Mouse (Mus musculus) 3134 (cell line): ENCODE data around the gene Zfand3.

Experiments
- DNase-seq: peaks from one replicate; pipeline ENCODE4 v3.0.0-alpha.2; 2011; ENCODE audit warnings: low spot score; ENCODE audit not compliant: insufficient read length; ENCODE audit errors: extremely low read depth

Gene Zfand3

DNA sequence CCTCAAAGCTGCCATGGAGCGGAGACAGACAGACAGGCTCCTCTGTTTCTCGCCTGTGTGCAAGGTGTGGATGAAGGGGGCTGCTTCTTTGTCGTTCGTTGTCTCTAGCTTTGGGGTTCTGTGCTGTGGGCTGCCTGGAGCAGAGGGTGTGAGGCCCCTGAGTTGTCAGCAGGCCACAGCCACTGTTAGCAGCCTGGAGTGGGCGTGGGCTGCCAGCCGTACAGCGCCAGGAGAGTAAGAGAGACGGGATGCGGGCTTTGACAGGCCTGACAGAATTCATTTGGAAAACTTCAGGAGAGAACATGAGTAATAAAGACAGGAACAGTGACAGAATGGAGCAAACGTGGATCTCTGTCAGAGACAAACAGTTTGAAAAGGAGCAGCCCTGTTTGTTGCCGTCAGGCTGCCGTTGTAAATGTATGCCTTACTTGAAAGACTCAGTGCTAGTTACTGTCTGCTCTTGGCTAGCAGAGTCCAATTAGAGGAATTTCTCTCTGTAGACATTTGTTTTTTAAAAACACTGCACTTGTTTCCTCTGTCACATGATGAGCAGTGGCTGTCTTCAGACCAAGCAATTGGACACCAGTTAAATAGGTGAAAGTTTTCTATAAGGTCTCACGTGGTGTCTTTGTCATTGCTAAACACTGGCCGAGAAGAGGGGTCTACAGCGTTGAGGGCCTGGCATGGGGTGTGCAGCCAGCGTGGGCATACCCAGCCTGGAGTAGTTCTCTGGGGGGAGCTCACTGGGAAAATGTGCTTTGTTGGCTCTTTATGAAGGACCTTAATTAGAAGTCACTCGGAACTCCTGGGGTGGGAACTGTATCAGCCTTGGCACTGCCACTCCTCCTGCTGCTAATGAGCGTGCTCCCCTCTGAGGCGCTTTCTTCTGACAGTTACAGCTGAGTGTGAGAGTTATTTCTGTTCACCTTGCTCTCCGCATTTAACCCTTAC, 183.8 kb downstream of the Zfand3 start:
- no peak for DNase-seq

DNA sequence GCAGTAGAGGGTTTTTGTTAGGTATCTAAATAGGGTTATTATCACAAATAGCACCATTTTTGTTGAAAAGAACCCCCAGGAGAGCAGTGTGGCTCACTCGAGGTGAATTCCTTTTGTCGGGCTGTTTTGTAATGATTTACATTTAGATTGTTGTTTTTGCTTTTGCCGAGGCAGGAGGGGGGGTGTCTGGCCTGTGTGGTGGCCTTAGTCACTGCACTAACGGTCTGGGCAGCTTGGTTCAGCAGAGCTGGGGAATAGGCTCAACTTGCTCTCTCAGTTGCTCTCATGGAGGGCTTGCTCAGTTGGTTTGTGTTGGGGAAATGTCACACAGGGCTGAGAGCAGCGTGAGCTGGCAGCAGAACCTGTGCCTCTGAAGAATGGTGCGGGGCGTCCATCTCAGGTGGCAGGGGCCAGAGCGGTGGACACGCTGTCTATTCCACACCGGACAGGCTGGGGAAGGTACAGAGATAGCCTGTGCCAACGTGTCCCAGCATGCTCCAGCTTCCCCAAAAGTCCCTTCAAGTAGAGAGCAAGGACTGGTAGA, 186.6 kb downstream of the Zfand3 start:
- no peak for DNase-seq

DNA sequence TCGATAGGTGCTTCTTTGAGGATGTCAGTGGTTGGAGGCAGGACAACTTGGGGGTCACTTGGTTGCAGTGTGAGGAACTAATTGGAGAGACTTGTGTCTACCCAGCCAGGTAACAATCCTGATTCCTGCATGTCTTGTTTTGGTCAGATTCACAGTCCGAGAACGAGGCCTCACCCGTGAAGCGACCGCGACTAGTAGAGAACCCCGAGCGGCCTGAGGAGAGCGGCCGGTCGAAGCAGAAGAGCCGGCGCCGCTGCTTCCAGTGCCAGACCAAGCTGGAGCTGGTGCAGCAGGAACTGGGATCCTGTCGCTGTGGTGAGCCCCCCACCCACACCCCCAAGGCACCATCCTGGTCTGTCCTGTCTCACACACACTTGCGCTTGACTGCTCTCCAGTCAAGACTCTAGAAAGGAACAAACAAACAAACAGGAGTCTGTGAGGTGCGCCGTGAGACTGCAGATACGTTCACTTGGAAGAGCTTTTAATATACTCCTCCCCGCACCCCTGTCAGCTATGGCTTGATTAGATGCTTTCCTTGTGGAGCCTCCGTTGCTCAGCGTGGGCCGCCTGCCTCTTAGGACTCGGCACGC, 188.0 kb downstream of the Zfand3 start:
- no peak for DNase-seq

DNA sequence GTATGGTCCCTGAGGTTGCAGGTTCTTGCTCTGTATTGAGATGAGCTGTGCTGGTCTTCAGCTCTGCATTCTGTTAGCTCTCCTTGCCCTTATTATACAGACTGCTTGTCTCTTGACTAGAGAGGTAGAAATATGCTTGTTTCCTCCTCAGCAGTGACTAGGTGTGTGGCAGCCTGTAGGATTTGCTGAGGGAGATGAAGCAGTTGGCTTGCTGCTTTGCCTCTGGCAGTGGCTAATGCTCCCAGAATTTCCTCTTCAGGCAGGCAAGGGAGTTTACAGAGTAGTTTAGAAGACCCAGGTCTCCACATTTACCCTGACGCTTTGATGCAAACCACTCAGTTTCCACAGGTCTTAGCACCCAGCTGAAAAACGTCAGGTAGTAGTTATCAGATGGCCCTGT, 189.1 kb downstream of the Zfand3 start:
- no peak for DNase-seq

DNA sequence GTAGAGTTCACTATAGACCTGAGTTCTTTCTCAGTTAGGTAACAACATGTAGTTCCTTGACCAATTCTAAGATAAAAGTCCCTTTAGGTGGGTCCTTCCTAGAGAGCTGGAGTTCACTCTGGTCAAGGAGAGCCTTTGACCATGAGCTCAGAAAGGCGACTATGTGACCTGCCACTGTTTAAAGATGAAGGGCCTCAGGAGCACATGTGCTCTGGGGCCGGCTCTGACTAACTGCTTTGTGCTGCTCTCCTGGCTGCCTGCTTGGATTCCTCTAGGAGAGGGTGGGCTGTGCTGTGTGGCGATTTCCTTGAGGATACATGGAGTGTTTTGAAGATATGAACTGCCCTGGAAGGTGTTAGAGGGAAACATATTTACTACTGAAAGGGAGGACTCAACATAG, 189.6 kb downstream of the Zfand3 start:
- no peak for DNase-seq

DNA sequence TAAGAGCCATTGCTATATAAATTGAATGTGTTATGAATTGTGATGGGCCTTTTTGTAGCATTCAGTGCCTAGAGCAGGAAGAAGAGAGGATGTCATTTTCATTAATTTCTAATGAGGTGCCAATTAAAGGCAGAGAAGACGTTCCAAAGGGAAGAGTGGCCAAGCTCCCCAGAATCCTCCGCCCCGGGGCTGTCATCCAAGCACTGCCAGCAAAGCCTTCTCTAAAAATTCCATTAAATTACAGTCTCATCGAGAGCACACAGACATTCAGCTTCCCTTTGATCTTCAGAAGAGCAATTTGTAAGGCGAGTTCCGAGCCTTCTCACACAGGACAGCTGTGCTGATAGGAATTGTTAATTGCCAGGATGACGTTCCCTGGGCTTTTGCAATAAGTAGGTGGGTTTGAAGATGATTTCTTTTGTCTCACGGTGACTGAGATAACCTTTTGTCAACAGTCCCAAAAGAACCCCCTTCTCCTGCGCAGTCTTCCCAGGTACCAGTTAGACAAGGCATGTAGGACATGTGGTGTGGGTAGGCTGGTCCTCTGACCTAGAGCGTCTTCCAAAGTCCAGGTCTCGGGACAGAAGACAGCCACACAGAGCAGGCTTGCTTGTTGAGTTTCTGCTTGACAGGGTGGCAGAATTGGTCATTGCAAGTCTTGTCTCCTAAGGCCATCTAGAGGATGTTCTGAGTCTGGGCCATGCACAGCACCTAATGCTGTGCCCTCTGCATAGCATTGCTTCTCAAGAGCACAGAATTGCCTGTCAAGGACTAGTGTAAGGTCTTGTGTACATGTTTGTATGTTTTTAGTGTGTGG, 190.3 kb downstream of the Zfand3 start:
- DNase-seq: no peak

DNA sequence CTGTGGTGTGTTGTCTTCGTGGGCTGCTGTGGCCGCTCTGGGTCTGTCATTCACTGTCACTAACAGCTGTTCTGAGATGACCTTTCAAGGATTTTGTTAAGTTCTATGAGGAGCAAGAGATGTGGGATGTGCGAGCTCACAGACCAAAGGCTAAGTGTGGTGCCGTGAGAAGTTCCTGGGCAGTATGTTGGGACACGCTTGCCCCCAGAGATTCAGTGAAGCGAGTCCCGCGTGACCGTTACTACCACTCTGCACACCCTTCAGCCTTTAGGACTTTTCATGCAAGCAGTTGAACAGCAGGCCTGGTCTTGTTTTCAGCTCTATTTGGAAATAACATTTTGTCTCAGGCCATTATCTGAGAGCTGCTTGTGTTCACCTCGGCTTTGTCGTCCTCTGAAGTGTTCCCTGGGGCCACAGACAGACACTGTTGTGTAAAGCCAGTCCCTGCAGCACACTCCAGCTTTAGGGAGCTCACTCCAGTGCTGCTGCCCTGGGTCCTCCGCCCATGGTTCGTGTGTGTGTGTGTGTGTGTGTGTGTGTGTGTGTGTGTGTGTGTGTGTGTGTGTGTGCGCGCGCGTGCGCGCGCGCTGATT, 191.2 kb downstream of the Zfand3 start:
- DNase-seq: no peak

DNA sequence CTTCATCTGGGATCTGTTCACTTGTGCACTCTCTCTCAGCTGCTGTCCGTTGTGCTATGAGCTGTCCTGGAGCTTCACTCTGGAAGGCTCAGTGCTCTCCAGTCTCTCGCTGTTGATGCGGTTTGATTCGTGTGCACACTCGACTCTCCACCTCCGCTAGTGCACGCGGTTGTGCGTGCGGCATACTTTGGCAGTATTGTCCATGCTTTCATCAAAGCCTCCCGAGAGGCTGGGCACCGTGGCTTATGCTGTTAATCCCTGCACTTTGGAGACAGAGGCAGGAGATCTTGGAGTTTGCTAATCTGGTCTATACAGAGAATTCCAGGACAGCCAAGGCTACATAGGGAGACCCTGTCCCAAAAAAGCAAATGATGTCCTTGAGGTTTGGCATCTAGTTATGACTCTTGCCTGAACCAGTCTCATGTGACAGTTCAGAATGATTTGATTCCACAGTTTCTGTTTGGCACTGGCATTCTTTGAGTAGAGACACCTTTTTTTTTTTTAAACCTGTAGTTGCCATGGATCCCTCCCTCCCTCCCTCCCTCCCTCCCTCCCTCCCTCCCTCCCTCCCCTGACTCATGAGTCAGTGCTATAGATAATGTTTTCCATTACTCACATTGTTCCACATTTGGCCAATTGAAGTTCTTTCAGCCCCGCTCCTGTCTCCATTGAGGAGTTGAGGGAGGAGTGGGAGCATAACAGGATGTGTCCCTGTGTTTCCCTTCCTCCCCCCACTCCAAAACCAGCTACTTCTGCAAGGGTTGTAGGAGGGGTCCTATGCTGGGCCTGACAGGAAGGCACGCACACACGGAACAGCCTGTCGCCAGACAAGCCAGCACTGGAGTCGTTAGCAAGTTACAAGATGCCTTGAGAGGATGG, 192.1 kb downstream of the Zfand3 start:
- DNase-seq: no peak

DNA sequence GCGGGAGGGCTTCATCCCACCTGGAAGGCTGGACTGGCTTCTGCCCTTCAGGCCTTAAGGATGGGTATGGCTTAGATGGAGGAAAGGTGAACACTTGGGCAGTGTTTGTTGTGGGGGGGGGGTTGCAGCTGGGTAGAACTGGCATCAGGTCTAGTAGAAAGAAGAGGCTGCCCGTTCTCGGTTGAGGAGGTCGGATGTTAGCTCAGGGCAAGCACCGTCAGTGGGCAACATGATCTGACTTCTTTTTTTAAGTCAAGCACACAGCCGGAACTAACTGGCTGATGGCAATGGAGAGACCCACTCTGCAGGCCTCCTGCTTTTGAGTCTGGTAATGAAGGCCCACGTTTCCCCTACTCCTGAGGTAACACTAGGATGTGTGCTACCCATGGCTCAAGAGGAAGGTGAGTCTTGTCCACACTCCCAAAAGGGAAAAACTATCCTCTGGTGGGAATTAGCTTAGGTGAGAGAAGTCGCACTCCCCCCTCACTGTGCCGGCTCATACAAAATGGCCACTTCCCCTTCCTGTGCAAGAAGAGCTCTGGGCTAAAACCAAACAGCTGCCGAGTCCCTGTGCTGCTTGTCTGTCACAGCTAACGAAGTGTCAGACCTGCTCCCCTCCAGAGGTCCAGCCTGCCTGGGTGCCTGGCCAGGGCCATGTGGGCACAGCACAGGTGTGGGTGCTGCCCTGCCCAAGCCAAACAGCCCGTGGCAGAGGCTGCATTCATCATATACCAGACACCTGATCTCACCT, 192.9 kb downstream of the Zfand3 start:
- DNase-seq: no peak

DNA sequence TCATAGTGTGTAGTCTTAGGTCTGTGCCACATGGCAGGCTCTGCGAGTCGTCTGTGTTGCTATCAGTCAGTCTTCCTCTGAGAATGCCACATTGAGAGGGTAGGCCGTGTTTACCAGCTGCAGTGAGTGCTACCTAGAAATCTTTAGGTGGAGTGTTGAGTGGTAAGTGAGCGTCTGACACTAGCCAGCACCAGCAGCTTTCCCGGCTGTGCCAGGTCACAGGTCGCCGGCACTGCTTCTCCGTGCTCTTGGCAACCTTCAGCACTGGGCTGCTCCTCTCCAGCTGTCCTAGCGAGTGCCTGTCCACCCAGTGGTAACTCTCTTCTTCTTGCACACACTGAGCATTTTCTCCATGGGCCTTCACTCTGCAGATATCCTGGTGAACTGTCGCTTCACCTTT, 193.9 kb downstream of the Zfand3 start:
- no peak for DNase-seq

DNA sequence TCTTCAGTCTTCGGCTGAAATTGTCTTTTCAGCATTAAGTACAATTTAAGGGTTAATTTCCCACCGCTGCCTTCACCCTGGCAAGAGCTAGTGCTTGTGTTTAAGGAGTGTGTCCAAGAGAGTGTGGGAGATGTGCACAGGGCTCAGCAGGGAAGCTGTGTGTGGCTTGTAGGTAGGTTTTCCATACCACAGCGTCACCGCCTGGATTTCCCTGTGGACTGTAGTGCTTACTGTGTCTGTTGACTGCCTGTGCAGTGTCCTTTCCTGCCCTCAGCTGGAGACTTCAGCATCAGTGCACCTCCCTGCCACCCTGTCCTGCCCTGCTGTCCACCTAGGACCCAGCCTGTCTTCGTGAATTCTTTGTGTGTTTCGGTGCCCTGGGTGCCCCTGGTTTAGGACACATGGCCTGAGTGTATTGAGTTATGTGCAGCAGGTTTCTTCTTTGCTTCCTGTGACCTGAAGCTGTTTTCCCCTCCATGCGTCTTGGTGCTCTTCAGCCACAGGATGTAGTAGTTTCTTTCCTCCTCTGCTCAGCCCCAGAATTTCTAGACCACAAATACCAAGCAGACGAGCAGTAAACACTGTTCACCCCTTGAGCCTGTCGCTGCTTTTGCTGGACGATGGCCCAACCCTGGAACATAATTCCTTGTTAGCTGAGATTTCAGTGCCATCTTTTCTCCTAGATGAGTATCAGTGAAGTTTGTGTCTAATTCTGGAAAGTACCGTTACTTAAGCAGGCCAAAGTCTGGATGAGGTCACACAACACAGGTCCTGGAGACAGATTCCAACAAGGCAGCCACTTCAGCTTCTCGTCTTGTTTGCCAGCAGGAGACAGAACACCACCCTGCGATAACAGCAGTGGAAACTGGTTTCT, 195.1 kb downstream of the Zfand3 start:
- no peak for DNase-seq

DNA sequence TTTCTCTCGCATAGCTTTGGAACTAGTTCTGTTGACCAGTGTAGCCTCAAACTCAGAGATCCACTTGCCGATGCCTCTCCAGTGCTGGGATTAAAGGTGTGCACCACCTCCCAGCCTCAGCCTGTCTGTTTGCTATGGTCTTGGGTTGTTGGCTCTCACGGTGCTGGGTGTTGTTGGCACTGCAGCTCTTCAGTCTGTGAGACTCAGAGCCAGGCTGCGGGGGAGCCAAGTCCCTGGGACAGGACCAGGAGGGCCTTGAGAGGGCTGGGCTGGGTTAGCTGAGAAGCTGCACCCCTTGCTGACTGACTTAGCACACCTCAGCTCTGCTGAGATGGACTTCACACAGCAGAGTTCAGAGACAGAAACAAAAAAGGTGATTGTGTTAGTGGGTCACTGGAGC, 195.8 kb downstream of the Zfand3 start:
- no peak for DNase-seq

DNA sequence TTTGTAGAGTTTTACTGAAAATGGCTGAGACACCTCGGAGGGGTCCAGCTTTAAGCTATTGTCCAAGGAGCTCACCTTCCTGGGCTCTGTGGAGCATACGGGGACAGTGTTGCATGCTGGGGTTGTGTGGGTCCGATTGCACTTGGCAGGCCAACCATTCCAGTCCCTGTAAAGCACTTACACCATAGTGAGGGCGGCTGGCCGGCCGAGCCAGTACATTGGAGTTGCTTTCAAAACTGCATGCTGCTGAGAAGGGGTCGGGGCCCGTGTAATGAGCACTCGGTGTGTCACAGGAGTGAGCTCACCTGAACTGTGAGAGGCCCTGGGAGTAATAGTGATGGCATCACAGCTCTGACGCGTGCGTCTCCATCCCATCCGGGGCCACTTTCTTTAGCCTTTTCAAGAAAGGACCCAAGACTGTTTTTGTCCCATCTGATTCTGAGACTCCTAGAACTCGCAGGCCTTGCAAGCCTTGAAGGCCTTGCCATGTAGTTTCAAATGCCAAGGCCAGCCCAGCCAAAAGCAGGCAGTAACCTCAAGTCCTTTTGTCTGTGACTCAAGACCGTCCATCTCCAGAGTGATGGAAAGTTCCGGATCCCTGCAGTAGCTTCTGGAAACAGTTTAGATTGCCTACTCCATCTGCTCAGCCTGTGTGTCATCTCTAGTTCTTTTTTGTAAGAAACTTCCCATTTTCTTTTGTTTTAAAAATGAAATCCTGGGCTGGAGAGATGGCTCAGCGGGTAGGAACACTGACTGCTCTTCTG, 200.7 kb downstream of the Zfand3 start:
- no peak for DNase-seq

DNA sequence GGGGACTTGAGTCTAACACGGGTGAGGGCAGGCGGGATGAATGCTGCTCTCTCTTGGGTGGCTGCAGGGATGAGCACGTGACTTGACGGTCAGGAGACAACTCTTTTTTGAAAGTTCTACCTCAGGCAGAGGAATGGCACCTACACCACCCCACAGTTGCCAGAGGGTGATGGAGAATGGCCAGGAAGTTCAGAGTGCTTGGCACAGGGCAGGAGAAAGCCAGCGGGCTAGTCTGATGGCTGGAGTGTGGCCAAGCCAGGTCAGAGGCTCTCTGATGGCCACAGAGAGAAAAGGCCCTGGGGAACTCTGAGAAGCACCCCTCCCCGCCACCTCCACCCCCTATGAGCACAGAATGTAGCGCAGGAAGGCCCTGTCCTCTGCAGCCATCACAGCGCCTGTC, 205.7 kb downstream of the Zfand3 start:
- no peak for DNase-seq

DNA sequence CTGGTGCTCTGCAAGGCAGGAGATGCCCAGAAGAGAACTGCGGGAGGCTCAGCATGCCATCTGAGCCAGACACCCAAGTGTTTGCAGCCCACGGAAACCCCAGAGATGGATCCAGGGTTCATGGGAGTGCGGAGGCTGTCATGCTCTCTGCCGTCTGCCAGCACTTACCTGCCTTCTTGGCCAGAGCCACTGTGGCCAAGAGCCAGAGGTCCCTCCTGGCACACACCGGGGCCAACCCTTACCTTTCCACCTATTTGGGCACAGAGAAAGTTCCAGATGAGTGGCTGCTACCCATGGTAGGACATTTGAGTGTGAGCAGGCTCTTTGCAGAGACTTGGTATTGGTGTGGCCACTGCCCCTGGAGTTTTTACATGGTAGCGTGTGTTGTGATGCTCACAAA, 206.4 kb downstream of the Zfand3 start:
- no peak for DNase-seq

DNA sequence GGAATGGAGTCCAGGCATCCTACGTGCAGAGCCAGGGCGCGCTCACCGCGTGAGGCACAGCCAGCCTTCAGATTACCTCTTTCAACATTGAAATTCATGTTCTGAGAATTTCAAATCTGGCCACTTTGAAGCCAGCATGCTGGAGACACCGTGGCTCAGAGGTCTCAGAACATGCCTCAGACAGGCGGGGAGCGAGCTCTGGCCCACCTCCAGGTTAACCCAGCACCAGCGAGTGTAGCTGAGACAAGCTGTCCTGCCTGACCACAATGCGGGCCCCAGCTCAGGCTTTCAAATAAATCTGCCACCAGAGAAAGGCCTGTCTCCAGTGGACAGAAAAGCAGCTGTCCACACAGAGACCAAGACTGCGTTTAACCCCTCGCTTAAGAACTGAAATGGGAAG, 208.1 kb downstream of the Zfand3 start:
- no peak for DNase-seq

DNA sequence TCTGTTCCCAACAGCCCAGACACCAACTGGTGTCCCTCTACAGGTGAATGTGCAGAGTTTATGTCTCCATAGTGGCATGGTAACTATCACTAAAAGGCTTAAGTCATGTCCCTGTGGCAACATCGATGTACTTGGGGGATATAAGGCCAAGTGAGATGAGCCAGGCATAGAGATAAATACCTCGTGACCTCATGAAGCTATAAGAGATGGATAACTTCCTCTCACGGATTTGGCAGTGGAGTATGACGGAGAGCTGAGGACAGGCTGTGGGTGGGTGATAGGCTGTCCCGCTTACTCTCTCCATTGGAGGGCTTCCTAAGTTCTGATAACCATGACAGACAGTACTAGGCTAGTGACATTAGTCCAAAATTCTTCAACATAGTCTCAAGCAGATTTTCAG, 208.8 kb downstream of the Zfand3 start:
- DNase-seq: no peak
